Mouse (Mus musculus) embryonic facial prominence, embryonic 15.5 days (tissue): ENCODE measurements around the gene Notch2. TPM values are rescaled to one million over a fixed set of nuclear protein-coding genes. Genes with fewer than 3 reads are reported as not detected.

Experiments used
- ATAC-seq: fragments of 200-750 bp; cut with Nextera tagmentation; 2 replicates; pipeline ENCODE4 v1.8.0; 2017; ENCODE audit warnings: low read depth, moderate TSS enrichment; ENCODE audit not compliant: insufficient number of reproducible peaks, low FRiP score, low TSS enrichment
- H3K27ac ChIP-seq: fragments of 300-500 bp; sonication (generic); replicated peaks from 2 replicates; pipeline ENCODE4 v1.5.1; 2015; ENCODE audit warnings: mild to moderate bottlenecking, inconsistent platforms
- H3K27me3 ChIP-seq: fragments of 300-500 bp; sonication (generic); 2 replicates; pipeline ENCODE4 v1.6.1; 2015; ENCODE audit warnings: inconsistent platforms
- H3K36me3 ChIP-seq: fragments of 300-500 bp; sonication (generic); 2 replicates; pipeline ENCODE4 v1.6.1; 2015; ENCODE audit warnings: mild to moderate bottlenecking, inconsistent platforms
- H3K4me1 ChIP-seq: fragments of 300-500 bp; sonication (generic); 2 replicates; pipeline ENCODE4 v1.6.1; 2015; ENCODE audit warnings: inconsistent platforms
- H3K4me2 ChIP-seq: fragments of 300-500 bp; sonication (generic); replicated peaks from 2 replicates; pipeline ENCODE4 v1.6.1; 2015; ENCODE audit warnings: mild to moderate bottlenecking, inconsistent platforms
- H3K4me3 ChIP-seq: fragments of 300-500 bp; sonication (generic); replicated peaks from 2 replicates; pipeline ENCODE4 v1.5.1; 2015; ENCODE audit warnings: mild to moderate bottlenecking, inconsistent platforms
- H3K9ac ChIP-seq: fragments of 300-500 bp; sonication (generic); 2 replicates; pipeline ENCODE4 v1.6.1; 2015; ENCODE audit warnings: inconsistent platforms
- H3K9me3 ChIP-seq: fragments of 300-500 bp; sonication (generic); replicated peaks from 2 replicates; pipeline ENCODE4 v1.6.1; 2016; ENCODE audit warnings: inconsistent platforms
- WGBS: fragments of 180-500 bp; shearing (Covaris S2); methylation state at CpG from one replicate; pipeline ENCODE4 v1.1.7; 2015; 5-methylcytosine and 5-hydroxymethylcytosine counted together
- polyA plus RNA-seq: library from polyadenylated mRNA; unstranded; fragments of >200 nt; fragmentation: Nextera tagmentation; extraction: Ambion mirVana; gene quantifications from 2 replicates; pipeline ENCODE4 v1.2.1, GENCODE M21; 2015

The Notch2 gene
- polyA plus RNA-seq, 1 experiment from 2014 or later, result 31.8 TPM

GRCm38 (mm10) chr3:98079601-98080215 is 66.4 kb downstream of the Notch2 start:
- no peak overlapping the region for H3K9ac ChIP-seq
- ATAC-seq, result no peak
- no peak overlapping the region for H3K4me2 ChIP-seq
- no peaks in the 10 kb centered on the region for H3K27me3 ChIP-seq
- peaks cover 33% of the 10 kb centered on the region for H3K36me3 ChIP-seq
- H3K4me3 ChIP-seq, result no peak overlapping the region
- H3K27ac ChIP-seq, result no peak overlapping the region
- no peaks in the 10 kb centered on the region for H3K9me3 ChIP-seq
- H3K4me1 ChIP-seq, result peaks cover 16% of the 10 kb centered on the region
- WGBS, result 72% methylated on average over 2 of the region's 2 CpGs

DNA sequence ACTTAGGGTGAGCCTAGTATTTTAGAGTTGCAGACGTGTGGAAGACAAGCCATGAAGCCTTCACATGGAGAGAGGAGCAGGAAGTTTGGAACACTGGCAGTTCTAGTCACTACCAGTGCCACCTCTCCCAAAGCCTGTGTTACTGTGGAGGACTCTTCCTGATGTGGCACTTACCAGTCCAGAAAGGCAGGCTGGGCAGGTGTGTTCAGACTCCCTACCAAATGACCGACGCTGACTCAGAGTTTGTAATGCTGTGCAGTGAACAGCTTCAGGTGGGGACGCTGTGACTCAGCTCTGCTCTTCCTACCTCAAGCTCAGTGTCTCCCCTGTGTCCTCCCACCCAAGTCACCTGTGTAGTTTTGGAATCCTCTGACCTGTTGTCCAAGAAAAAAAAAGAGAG is 67.3 kb downstream of the Notch2 start:
- Histone ChIP-seq H3K4me1 (peaks cover 25% of the 10 kb centered on the region), H3K36me3 (peaks cover 24% of the 10 kb centered on the region), H3K27me3 (no peaks in the 10 kb centered on the region), H3K9ac (no peak overlapping the region), H3K27ac (no peak overlapping the region), H3K4me2 (no peak overlapping the region), H3K4me3 (no peak overlapping the region), H3K9me3 (no peaks in the 10 kb centered on the region)
- no peak for ATAC-seq
- WGBS, result 85% methylated on average over 4 of the region's 4 CpGs

- no peak for ATAC-seq
- Histone ChIP-seq H3K9ac (no peak overlapping the region), H3K36me3 (peaks cover 18% of the 10 kb centered on the region), H3K27me3 (no peaks in the 10 kb centered on the region), H3K27ac (no peak overlapping the region), H3K9me3 (no peaks in the 10 kb centered on the region), H3K4me2 (no peak overlapping the region), H3K4me1 (peaks cover 40% of the 10 kb centered on the region), H3K4me3 (no peak overlapping the region)
- 61% methylated on average over 3 of the region's 3 CpGs for WGBS
Measured at GRCm38 (mm10) chr3:98082188-98082587, 68.9 kb downstream of the Notch2 start.

GRCm38 (mm10) chr3:98082972-98083371 is 69.6 kb downstream of the Notch2 start:
- 61% methylated on average over 3 of the region's 3 CpGs for WGBS
- peaks cover 42% of the 10 kb centered on the region for H3K4me1 ChIP-seq
- no peak overlapping the region for H3K4me2 ChIP-seq
- H3K27ac ChIP-seq, result no peak overlapping the region
- peaks cover 12% of the 10 kb centered on the region for H3K36me3 ChIP-seq
- H3K27me3 ChIP-seq, result no peaks in the 10 kb centered on the region
- no peak overlapping the region for H3K4me3 ChIP-seq
- H3K9ac ChIP-seq, result no peak overlapping the region
- no peak for ATAC-seq
- no peaks in the 10 kb centered on the region for H3K9me3 ChIP-seq

DNA sequence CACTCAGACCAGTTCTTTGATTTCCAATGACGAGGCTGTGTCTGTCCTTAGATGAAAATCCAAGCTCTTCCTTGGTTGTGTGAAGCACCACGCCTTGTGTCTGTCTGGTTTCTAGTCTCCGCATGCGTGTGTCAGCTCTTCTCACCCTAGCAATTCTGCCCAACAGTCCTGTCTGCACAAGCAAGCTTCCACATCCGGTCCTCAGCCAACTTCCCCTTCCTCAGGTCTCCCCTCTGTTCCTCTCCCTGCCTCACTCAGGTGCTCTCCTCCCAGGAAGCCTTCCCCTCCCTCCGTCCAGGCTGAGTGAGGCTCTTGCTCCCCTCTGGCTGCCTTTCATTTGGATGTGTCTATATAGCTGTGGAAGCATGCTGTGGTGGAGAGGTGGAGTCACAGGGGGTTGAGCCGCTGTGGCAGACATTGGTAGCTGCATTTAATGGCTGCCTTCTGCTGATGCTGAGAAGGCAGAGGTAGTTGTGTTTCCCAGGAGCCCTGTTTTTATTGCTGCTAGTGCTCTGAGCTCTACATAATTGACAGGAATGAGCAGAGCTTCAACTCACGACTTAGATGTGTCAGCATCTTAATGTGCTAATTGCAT is 70.8 kb downstream of the Notch2 start:
- Histone ChIP-seq H3K9ac (no peak overlapping the region), H3K36me3 (peaks cover 7% of the 10 kb centered on the region; the same call in 1 of the 2 replicates), H3K4me3 (no peak overlapping the region), H3K27me3 (no peaks in the 10 kb centered on the region), H3K9me3 (no peaks in the 10 kb centered on the region), H3K27ac (no peak overlapping the region; the same call in 1 of the 2 replicates), H3K4me2 (no peak overlapping the region), H3K4me1 (peaks cover 46% of the 10 kb centered on the region)
- no peak for ATAC-seq
- WGBS, result 62% methylated on average over 8 of the region's 8 CpGs

- Histone ChIP-seq H3K4me2 (no peak overlapping the region), H3K27me3 (no peaks in the 10 kb centered on the region), H3K4me1 (peaks cover 52% of the 10 kb centered on the region), H3K36me3 (0 out of 2 replicates have a peak, but pooled peaks cover 7% of the 10 kb centered on the region), H3K9ac (no peak overlapping the region), H3K4me3 (no peak overlapping the region), H3K9me3 (no peaks in the 10 kb centered on the region), H3K27ac (peak overlapping the region; percentile 86)
- 61% methylated on average over 13 of the region's 13 CpGs for WGBS
- no peak for ATAC-seq
Measured at GRCm38 (mm10) chr3:98084870-98085269, 71.5 kb downstream of the Notch2 start.

GRCm38 (mm10) chr3:98085812-98086268 is 72.5 kb downstream of the Notch2 start:
- peak overlapping the region; percentile 86 for H3K27ac ChIP-seq
- 0 out of 2 replicates have a peak, but pooled peaks cover 7% of the 10 kb centered on the region for H3K36me3 ChIP-seq
- no peak overlapping the region for H3K4me2 ChIP-seq
- H3K9ac ChIP-seq, result no peak overlapping the region
- no peaks in the 10 kb centered on the region for H3K27me3 ChIP-seq
- WGBS, result 13% methylated on average over 5 of the region's 5 CpGs
- H3K9me3 ChIP-seq, result no peaks in the 10 kb centered on the region
- H3K4me3 ChIP-seq, result no peak overlapping the region
- peak; percentile 52 for ATAC-seq
- peaks cover 62% of the 10 kb centered on the region for H3K4me1 ChIP-seq

GRCm38 (mm10) chr3:98086441-98086840 is 73.1 kb downstream of the Notch2 start:
- 40% methylated on average over 4 of the region's 4 CpGs for WGBS
- Histone ChIP-seq H3K36me3 (0 out of 2 replicates have a peak, but pooled peaks cover 7% of the 10 kb centered on the region), H3K4me3 (no peak overlapping the region), H3K9me3 (no peaks in the 10 kb centered on the region), H3K4me2 (no peak overlapping the region), H3K27ac (peak overlapping the region; percentile 86), H3K4me1 (peaks cover 63% of the 10 kb centered on the region), H3K27me3 (no peaks in the 10 kb centered on the region), H3K9ac (no peak overlapping the region)
- ATAC-seq, result peak; percentile 48; the same call in 1 of the 2 replicates

GRCm38 (mm10) chr3:98086860-98087259 is 73.5 kb downstream of the Notch2 start:
- H3K4me2 ChIP-seq, result no peak overlapping the region
- no peaks in the 10 kb centered on the region for H3K27me3 ChIP-seq
- ATAC-seq, result no peak
- H3K36me3 ChIP-seq, result 0 out of 2 replicates have a peak, but pooled peaks cover 7% of the 10 kb centered on the region
- no peak overlapping the region for H3K9ac ChIP-seq
- H3K4me3 ChIP-seq, result no peak overlapping the region
- 60% methylated on average over 5 of the region's 5 CpGs for WGBS
- H3K27ac ChIP-seq, result peak overlapping the region; percentile 86
- no peaks in the 10 kb centered on the region for H3K9me3 ChIP-seq
- peaks cover 63% of the 10 kb centered on the region for H3K4me1 ChIP-seq

- no peak for ATAC-seq
Measured at GRCm38 (mm10) chr3:98087551-98087950, 74.2 kb downstream of the Notch2 start.

DNA sequence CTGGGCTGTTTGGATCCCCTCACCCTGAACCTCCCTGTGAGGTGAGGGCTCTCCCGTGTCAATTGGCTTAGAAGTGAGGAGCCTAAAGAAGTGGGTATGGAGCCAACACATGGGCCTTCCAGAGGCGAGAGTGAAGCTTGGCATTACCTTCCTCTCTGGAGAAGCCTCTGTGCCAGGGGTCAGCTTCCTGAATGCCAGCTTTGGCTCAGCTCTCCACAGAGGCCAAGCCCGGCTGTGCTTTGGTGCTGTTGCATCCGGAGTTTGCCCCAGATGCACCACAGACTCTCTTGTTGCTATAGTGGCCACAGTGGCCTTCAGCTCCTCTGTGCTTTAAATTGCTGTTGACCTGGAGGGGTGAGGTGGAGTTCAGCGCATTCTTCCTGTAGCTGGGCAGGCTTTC is 76.4 kb downstream of the Notch2 start:
- no peaks in the 10 kb centered on the region for H3K36me3 ChIP-seq
- H3K9ac ChIP-seq, result no peak overlapping the region
- no peaks in the 10 kb centered on the region for H3K9me3 ChIP-seq
- no peak overlapping the region for H3K4me3 ChIP-seq
- ATAC-seq, result peak; percentile 16; the same call in 1 of the 2 replicates
- no peak overlapping the region for H3K4me2 ChIP-seq
- H3K27me3 ChIP-seq, result no peaks in the 10 kb centered on the region
- peak overlapping the region; percentile 58; the same call in 1 of the 2 replicates for H3K27ac ChIP-seq
- 66% methylated on average over 5 of the region's 5 CpGs for WGBS
- H3K4me1 ChIP-seq, result peaks cover 64% of the 10 kb centered on the region

More at GRCm38 (mm10) chr3:98087551-98087950, 74.2 kb downstream of the Notch2 start:
- Histone ChIP-seq H3K9ac (no peak overlapping the region), H3K27me3 (no peaks in the 10 kb centered on the region), H3K36me3 (0 out of 2 replicates have a peak, but pooled peaks cover 4% of the 10 kb centered on the region), H3K4me3 (no peak overlapping the region), H3K27ac (no peak overlapping the region; the same call in 1 of the 2 replicates), H3K4me2 (no peak overlapping the region), H3K9me3 (no peaks in the 10 kb centered on the region), H3K4me1 (peaks cover 63% of the 10 kb centered on the region)
- 87% methylated on average over 3 of the region's 3 CpGs for WGBS
